Mouse (Mus musculus) gastrocnemius, postnatal 14 days (tissue): ENCODE measurements around the gene Borcs7. TPM values are rescaled to one million over a fixed set of nuclear protein-coding genes. Genes with fewer than 3 reads are reported as not detected.

Experiments used
- DNase-seq: peaks from one replicate; pipeline ENCODE4 v3.0.0; 2021; ENCODE audit warnings: mixed read lengths
- intact Hi-C: fragments of 180-260 bp; cut with DNase I; formaldehyde crosslinking; loops from one replicate; pipeline ENCODE4 v1.15.1; 2025; ENCODE audit warnings: low total_unique reads
- long read RNA-seq, 2 experiments: library from polyadenylated mRNA; stranded (forward); transcript quantifications; one replicate each; pipeline ENCODE4 v2.0.0; 2021
- total RNA-seq, 2 experiments: library from RNA; stranded (reverse); gene quantifications; 2 replicates each; pipeline ENCODE4 v1.2.3; 2021

Gene Borcs7
- 10 to 100 TPM; 14.3 to 16.2 TPM for total RNA-seq
- long read RNA-seq, experiment 1, transcript Borcs7-201 (5 exons, 2,176 nt), result major isoform, 24 of 25 reads
- long read RNA-seq, experiment 1, partial matches to known transcripts, result 1 of 25 reads
- long read RNA-seq, experiment 1, other reads (novel, unspliced or antisense), result 0 of 25 reads
- long read RNA-seq, experiment 2, transcript Borcs7-201 (5 exons, 2,176 nt), result major isoform, 27 of 32 reads
- long read RNA-seq, experiment 2, partial matches to known transcripts, result 1 of 32 reads
- long read RNA-seq, experiment 2, other reads (novel, unspliced or antisense), result 4 of 32 reads

GRCm38 (mm10) chr19:46689460-46690372, at the start of gene Borcs7:
Borcs7 (plus strand) TSS chr19:46689906.
- intact Hi-C loops, result no loop called here
- DNase-seq, result peak; percentile 87

DNA sequence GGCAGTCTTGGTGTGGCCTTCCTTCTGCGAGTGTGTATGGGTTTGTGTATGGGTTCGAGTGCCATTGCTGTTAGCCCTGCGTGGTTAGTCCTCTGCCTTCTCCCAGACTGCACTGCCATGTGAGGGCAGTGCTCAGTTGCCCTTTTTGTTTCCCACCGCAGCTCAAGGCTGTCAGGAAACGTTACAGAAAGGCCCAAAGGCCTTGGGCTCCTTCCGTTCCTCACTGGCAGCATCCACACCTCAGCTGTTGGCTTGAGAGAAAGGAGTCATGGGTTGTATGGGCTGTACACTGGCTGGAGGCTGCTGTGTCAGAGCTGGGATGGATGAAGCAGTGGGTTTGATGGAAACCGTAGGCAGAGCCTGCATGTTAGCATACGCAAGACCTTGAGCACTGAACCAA, 48.9 kb upstream of the Borcs7 start:
- intact Hi-C loops, result no loop called here
- DNase-seq, result no peak

GRCm38 (mm10) chr19:46641420-46642085, 48.2 kb upstream of the Borcs7 start:
- peak; percentile 75 for DNase-seq
- intact Hi-C loops, result no loop called here

DNA sequence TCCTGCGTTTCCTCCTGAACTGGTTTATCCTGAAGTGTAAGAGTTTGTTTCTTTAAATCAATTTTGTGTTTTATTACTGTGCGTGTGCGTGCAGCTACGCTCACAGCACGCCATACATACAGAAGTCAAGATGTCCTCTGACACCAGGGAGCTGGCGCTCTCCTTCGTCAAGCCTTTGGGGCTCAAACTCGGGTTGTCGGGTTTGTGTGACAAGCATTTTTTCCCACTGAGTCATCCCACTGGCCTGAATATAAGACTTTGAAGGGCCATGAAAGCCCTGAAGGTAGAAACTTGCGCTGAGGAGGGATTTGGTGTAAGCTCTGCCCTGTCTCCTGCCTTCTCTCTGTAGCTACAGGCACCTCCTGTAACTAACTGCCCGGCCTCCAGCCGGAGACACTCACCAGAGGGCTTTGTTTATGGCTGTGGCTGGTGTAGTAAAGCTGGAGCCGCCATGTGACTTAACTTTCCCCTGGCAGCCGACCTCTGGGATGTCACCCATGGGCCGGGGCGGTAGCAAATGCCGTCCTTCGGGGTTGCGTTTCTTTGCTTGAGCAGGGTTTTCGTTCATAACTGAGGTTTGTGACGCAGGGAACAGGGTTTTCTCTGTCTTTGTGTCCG, 47.5 kb upstream of the Borcs7 start:
- DNase-seq, result no peak
- intact Hi-C loops, result no loop called here

GRCm38 (mm10) chr19:46643236-46643635, 46.5 kb upstream of the Borcs7 start:
- DNase-seq, result no peak
- intact Hi-C loops, result no loop called here

DNA sequence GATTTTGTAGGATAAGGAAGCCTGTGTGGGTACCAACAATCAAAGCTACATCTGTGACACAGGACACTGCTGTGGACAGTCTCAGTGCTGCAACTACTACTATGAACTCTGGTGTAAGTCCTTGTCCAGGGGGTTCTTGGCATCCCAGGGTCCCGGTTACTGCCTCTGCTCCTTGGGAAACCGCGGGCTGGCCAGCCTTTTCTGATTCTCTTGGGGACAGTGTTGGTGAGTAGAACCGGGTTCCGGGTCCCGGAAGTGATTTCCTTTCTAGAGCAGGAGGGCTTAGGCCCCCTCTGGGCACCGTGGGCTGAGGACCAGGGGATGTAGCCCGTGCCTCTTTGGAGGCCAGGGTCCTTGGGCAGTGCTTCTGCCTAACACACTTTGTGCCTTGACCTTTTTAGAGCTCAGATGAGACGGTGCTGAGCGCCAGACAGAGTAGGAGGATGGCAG, 45.3 kb upstream of the Borcs7 start:
- no peak for DNase-seq
- intact Hi-C loops, result no loop called here

GRCm38 (mm10) chr19:46644793-46645602, 44.7 kb upstream of the Borcs7 start:
- DNase-seq, result peak; percentile 59
- intact Hi-C loops, result loop anchor here (5.0 kb wide), 1 partner anchor 38 kb away; no protein-coding TSS in a partner anchor

DNA sequence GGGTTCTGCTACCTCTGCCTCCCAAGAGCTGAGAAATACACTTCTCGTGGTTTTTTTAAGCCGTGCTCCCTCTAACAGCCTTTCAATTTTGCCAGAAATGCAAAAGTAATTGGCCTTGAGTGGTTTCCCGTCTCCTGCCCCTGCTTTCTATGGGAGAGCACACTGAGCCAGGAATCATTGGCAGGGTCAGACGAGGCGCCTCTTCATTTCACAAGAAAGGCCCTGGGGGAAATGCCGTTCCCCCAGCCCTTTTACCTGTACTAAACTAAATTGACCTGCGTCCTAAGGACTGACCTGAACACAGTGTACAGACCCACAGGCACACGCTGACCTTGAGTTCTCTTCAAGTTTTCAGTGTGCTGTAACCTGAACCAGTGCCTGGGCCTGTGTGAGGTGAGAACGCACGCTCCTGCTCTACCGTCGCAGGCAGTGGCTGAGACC, 43.6 kb upstream of the Borcs7 start:
- DNase-seq, result no peak
- intact Hi-C loops, result loop anchor here (5.0 kb wide), 1 partner anchor 39 kb away; no protein-coding TSS in a partner anchor

GRCm38 (mm10) chr19:46647254-46647653, 42.5 kb upstream of the Borcs7 start:
- no peak for DNase-seq
- intact Hi-C loops, result loop anchor here (5.0 kb wide), 1 partner anchor 40 kb away; no protein-coding TSS in a partner anchor

DNA sequence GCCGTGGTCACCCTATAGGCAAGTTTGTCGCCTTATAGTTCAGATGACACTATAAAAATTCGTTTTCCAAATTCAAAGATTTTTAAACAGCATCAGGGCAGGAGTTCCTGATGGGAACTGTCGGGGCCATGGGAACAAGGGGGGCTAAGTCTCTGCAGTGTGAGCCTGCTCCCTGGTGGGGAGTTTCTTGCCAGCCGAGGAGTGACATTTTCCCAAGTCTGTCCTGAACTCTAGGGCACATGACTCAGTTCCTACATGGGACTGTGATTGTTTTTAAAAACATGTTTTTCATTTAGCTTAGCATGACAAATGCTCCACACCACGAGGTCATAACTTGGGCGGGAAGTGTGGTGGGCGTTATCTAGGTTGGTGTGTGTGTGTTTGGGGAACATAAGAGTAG, 41.9 kb upstream of the Borcs7 start:
- DNase-seq, result no peak
- intact Hi-C loops, result loop anchor here (5.0 kb wide), 1 partner anchor 41 kb away; no protein-coding TSS in a partner anchor

DNA sequence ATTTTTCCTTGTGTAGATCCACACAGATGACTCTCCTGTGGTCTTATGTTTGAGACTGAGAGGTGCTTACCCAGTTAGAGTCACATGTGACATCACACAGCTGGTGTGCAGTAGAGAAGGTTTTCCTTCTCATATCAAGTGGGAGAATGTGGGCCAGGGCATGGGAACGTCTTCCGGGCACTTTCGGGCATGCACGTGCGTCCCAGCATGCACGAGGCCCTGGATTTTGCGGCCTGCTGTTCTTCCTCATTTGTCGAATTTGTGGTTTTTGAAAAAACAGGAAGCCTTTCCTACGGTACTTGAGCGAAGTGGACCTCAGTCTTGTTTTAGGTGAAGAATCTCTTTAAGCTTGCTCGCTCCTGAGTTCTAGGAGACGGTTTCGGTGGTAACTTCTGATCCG, 41.1 kb upstream of the Borcs7 start:
- no peak for DNase-seq
- intact Hi-C loops, result loop anchor here (5.0 kb wide), 1 partner anchor 41 kb away; no protein-coding TSS in a partner anchor

GRCm38 (mm10) chr19:46653188-46653587, 36.5 kb upstream of the Borcs7 start:
- intact Hi-C loops, result no loop called here
- no peak for DNase-seq

DNA sequence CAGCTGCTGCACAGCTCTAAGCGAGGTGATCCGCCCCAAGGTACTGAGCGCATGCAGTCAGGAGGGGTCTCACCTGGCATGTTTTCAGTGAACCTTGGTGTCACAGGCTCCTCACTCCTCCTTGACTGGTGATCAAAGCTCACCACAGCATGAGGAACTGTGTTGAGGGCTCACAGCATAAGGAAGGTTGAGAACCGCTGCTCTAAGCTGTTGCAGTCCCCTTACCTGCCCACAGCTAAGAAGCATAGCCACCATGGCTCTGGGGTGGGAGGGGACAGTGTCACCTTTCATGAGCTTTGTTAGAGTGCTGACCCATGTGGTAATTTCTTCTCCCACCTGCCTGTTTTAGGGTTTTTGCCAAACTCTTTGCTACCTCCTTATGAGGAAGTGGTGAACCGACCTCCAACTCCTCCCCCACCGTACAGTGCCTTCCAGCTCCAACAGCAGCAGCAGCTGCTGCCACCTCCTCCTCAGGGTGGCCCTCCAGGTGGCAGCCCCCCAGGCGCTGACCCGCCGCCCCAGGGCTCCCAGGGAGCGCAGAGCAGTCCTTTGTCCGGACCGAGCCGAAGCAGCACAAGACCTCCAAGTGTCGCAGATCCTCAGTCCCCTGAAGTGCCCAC, 36.0 kb upstream of the Borcs7 start:
- intact Hi-C loops, result no loop called here
- no peak for DNase-seq

GRCm38 (mm10) chr19:46655626-46656025, 34.1 kb upstream of the Borcs7 start:
- intact Hi-C loops, result no loop called here
- DNase-seq, result no peak

DNA sequence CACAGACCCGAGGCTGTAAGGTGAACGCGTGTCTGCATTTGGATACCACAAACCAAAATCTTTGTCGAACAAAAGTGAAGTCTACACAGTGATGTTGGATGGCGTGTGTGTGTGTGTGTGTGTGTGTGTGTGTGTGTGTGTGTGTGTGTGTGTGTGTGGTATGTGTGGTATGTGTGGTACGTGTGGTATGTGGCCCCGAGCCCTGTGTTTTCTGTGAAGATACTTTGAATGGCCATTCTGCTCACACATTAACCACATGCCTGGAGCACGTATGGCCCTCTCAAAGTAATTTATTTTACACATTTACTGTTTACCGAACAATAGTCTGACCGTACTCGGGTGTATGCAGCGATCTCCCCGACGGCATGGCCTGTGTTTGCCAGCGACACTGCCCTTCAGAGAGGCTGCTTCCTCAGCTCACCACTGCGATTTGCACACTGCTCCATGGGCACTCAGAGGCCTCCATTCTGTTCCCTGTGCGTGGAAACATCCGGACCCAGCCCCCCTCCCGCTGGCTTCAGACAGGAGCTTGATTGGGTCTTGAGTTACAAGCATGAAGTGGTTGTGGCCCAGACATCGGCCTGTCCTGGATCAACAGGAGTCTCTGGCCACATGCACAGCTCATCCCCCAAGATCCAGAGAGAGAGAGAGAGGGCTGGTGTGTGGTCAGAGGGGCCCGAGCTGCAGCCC, 33.4 kb upstream of the Borcs7 start:
- intact Hi-C loops, result no loop called here
- no peak for DNase-seq

DNA sequence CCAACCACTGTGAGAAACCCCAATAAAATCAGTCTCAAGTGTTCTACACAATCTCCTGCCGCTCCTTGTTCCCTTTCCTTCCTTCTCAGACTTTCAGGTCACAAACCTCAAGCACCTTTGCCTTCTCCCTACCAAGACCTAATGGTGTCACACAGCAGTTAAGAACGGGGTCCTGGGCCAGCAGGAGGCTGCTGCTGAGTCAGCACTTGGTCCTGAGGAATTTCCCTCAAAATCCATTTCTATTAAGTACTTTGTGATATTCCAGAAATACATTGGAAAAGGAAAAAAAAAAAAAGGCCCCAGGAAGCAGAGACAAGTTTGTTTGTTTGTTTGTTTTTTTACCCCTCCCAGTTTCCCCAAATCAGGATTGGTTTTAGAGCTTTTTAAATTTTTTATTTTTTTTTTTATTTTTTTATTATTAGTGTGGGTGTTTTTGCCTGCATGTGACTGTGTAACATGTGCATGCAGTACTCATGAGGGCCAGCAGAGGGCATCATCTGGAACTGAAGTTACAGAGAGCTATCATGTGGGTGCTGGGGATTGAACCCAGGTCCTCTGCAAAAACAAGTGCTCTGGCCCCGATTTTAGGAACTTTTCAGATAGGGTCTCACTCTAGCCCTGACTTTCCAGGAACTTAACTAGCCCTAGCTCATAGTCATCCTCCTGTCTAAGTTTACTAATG, 32.2 kb upstream of the Borcs7 start:
- no peak for DNase-seq

DNA sequence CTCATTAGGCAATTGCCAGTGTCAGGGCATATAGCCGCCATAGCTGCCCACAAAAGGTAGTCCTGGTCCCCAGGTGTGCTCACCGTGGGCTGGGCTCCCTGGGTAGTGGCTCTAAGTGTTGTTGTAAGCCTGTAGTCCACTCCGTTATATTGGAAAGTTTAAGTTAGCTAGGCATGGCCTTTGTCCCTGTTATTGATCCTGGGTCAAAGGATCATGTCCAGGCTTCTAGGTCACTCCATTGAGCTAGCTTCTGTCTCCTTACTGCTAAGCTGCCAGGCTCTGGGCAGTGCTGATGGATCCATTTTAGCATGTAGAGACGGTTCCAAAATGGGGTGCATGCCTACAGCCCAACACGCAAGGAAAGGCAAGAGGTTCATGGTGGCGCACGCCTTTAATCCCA, 31.4 kb upstream of the Borcs7 start:
- intact Hi-C loops, result no loop called here
- no peak for DNase-seq

More for the DNA sequence above, 32.2 kb upstream of the Borcs7 start:
- intact Hi-C loops, result no loop called here
